Mouse (Mus musculus) kidney, adult 9 months (tissue): ENCODE measurements around the gene Gys1.
"Not testable (repeated sequence)": the region's sequence is repeated elsewhere in the genome, so short reads cannot be mapped to it uniquely, and the experiment has no call there.

Source experiments
- DNase-seq: peaks from one replicate; pipeline ENCODE4 v3.0.0; 2022

The Gys1 gene

DNA sequence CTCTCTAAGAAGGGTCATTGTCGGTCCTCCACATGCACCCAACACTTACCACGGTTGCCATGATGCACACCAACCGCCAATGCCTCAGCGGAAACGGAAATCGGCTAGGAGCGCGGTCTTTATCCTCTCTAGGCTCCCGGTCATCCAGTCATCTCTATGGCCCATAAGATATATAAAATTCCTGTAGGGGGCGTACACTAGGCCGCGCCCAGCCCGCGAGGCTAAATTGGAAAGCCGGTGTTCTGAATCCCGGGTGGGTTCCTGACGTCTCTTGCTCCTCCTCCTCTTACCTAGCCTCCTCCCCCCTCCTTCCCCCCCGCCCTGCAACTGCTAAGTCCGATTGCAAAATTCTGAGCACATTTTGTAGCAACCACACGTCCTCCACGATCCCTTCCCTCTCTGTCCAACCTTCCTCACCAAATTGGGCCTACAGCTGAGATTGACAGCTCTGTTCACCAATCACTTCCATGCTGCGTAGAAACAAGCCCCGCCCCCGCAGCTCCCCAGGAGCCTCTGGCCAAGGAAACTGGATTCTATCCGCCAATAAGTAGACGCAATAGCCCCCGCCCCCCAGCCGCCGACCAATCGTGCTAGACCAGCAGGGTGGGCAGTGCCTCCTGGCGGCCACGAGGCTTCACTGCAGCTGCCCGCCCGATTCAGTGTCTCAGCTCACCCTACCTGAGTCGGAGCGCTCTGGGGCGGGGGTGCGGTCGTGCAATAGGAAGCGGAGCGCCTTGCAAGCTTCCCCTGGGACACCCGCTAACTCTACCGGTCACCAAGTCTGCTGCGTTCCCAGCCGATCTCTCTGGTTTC lies at the start of gene Gys1:
Gys1 (plus strand) TSS at position 642 of the 813 bp plus-strand sequence.
- peak; percentile 100 for DNase-seq

DNA sequence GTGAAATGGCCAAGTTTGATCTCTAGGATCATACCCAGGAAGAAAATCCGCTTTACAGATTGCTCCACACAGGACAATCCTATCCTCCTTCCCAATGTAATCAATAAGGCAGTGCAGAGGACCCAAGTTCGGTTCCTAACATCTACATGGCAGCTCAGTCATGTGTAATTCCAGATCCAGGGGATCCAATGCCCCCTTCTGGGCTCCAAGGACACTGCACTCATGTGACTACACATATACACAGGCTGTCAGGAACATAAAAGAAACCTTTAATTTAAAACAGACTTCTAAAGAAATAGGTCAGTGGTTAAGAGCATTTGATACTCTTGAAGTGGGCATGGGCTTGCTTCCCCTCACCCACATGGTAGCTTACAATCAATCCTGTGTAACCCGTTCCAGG lies 48.6 kb upstream of the Gys1 start:
- DNase-seq: no peak

DNA sequence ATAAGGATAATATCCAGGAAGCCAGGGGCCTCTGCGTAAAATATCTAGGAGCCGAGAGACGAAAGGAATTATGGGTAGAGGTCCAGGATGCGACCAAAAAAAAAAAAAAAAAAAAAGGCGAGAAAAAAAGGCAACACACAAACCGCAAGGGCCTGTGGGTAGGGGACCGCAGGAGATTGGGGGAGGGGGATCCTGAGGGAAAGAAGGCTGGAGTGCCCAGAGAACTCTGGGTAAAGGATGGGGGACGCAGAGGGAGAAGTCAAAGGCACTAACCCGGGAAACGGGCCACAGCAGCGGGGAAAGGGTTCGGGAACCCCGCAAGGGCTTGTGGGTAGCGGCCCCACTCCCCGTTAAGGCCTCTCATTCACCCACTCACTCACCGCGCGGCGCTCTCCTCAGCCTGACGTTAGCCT lies 39.5 kb upstream of the Gys1 start:
- no peak for DNase-seq

DNA sequence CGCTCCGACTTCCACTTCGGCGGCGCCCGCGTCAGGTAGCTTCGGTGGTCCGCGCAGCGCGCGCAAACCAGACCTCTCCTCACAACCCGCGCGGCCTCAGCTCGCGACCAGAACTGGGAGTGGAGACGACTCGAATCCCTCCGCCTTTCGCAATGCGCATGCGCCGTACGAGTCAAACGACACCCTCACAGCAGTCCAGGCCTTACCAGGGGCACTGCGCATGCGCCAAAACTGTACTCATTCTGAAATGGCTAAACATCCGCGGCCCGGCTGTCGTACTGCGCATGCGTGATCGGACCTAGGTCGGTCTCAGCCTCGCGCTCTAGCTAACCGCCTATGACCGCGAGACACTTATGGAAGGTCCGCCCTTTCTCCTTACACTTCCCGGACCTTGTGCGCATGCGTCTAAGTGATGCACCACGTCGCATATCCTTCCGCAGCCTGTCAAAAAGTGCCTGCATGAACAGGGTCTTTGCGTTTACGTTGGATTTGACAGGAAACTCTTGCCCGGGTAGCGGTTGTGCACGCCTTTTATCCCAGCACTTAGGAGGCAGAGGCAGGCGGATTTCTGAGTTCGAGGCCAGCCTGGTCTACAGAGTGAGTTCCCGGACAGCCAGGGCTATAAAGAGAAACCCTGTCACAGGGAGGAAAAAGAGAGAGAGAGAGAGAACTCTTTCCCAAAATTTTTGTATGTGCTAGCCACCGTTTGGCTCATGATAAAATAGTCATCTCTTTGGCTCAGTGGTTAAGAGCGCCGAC lies 38.9 kb upstream of the Gys1 start, which contains the start of gene Snrnp70:
Snrnp70 (minus strand) TSS at position 165 of the 759 bp plus-strand sequence.
- peak; percentile 100 for DNase-seq

DNA sequence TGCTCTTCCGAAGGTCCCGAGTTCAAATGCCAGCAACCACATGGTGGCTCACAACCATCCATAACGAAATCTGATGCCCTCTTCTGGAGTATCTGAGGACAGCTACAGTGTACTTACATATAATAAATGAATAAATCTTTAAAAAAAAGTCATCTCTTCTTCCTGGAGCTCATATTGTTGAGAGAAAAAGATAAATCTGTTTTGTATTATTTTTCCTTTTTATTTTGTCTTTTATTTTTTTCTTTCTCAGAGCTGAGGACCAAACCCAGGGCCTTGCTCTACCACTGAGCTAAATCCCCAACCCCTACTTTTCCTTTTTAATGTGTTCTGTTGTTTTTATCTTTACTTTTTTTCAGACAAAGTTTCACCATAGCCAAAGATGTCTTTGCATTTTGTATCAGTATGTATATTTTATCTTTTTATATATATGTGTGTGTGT lies 38.3 kb upstream of the Gys1 start:
- not testable (repeated sequence) for DNase-seq

DNA sequence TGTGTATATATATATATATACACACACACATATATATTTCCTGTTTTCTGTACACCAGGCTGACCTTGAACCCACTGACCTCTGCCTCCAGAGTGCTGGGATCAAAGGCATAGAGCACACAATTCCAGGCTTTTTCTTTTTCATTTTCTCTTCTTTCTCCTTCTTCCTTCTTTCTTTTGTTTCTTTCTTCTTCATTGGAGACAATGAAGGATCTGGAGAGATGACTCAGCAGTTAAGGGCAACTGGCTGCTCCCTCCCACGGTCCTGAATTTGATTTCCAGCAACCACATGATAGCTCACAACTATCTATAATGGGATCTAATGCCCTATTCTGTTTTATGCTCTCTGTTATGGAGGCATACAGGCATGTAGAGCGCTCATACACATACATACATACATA lies 37.9 kb upstream of the Gys1 start:
- DNase-seq: no peak

DNA sequence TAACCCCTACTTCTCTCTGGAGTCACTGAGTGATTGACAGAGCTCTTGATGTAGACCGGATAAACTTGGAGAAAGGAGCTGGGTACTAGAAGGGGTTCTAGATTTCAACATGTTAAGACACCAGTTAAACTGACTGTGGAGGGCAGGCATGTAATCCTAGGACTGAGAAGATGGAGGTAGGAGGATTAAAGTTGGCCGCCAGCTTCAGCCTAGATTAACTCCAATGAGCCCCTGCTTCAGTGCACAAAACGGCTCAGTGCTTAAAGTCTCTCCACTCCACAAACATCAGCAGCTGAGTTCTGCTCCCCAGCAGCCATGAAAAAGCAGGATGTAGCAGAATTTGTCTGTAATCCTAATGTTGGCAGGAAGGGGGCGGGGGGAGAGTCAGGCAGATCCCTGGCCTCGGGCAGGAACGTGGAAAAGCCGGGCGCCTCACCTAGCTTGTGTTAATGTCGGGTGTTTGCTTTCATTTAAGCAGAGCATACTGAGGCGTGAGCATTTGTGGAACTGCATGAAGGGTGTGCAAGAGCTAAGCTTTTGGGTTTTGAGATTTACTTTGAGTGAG lies 33.0 kb upstream of the Gys1 start:
- DNase-seq: no peak

DNA sequence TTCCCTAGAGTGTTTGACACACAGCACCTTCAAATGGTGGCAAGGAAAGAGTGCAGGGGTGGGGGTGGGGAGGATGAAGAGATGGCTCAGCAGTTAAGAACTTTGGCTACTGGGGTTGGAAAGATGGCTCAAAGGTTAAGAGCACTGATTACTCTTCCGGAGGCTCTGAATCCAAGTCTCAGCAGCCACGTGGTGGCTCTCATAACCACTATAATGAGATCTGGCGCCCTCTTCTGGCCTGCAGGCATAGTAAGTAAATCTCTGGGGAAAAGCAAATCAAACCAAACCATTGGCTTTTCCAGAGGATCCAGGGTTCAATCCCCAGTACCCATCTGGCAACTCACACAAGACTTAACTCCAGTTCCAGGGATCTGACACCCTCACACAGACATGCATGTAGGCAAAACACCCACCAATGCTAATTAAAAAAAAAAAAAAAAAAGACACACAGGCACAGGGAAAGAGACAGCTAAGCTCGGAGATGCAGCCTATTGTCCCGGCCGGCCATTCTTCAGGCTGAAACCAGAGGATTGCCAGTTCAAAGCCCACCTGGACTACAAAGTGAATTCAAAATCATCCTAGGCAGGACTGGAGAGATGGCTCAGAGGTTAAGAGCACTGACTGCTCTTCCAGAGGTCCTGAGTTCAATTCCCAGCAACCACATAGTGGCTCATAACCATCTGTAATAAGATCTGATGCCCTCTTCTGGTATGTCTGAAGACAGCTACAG lies 30.9 kb upstream of the Gys1 start:
- DNase-seq: peak; percentile 86

DNA sequence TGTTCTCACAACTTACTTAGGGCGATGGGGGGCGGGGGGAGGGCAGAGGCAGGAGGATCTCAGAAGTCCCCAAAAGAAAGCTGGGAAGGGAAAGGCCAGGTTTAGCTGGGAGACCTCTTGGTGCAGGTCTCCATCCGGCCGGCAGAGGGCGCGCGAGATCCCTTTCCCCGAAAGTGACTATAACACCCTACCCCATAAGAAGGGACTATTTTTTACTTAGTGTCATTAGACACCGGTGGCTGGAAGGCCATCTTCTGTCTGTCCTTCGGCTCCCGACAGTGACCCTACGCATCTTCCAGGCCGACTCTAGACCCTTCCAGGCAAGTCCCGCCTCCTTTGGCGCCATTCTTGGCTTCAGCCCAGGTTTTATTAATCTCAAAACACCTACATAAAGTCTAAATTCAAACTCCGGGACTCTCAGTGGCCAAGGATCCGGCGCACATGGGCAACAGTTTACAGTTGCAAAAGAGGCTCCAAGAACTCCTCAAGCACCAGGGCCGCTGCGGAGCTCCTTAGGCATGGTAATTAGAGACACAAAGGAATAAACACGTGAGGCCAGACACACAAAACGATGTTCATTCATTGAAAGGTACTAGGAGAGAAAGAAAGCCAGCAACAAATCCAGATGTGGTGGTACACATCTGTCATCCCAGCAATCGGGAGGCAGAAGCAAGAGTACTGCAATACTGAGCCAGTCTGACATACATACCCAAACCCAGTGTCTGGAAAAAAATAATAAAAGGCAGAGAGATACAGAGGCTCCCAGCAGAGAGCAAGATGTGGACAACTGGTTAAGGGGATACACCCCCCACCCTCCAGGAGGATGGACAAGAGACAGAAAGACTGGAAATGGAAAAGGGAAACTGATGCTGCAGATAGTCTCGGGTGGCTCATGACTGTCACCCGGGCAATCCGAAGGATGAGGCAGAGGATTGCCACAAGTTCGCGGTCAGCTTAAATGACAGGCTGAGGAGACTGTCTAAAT lies 29.3 kb upstream of the Gys1 start, which contains the start of gene Kcna7:
Kcna7 (plus strand) TSS at position 563 of the 985 bp plus-strand sequence.
- peak; percentile 79 for DNase-seq

DNA sequence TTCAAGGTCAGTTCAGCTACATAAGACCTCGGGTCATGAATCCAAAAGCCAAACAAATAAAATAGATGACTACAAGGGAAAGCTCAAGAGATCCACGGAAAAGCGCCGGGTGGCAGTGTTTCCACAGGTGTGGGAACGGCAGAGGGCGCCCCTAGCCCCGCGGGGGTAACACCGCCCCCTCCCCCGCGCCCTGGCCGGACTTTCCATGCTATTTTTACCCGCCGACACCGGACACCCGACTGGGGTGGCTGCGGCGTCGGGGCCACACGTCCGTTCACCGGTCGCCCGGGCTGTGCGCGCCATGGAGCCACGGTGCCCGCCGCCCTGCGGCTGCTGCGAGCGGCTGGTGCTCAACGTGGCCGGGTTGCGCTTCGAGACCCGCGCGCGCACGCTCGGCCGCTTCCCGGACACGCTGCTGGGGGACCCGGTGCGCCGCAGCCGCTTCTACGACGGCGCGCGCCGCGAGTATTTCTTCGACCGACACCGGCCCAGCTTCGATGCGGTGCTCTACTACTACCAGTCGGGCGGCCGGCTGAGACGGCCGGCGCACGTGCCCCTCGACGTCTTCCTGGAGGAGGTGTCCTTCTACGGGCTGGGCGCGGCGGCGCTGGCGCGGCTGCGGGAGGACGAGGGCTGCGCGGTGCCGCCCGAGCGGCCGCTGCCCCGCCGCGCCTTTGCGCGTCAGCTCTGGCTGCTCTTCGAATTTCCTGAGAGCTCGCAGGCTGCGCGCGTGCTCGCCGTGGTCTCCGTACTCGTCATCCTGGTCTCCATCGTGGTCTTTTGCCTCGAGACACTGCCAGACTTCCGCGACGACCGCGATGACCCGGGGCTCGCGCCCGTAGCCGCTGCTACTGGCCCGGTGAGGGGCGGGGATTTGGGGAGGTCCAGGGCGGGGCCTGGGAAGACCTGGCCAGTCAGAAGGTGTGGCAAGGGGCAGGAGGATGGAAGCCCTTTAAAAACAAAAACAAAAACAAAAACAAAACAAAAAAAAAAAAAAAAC lies 28.2 kb upstream of the Gys1 start:
- DNase-seq: no peak

DNA sequence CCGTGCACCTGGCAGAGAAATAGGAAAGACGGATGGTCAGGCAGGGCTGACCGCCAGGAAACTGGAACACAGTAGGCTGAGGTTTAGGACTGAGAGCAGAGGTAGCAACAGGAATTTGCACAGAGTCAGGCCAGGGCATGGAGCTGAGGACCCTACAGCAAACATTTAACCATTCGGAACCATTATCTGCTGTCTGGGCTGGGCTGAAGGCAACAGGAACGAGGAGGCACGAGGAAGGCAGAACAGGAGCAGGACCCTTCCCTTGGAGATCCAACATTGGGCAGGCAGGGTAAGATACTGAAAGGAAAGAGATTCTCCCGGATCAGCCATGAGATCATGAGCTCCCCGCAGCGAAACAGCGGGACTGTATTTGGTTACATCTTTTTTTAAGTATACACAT lies 26.8 kb upstream of the Gys1 start:
- DNase-seq: no peak

DNA sequence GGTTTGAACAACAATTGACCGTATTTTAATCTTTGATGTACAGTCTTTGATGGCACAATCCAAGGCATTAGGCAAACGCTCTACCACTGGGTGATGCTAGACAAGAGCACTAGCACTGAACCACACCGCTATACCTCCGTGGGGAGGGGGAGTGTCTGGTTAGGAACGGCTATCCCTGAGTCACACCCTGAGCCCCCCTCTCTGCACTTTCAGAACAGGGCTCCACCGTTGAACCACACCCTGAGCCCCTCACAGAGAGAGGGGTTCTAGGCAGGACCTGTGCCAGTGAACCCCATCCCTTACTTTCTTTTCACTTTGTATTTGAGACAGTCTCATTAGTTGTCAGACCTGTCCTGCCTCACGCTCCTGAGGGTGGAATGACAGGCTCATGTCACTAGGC lies 26.3 kb upstream of the Gys1 start:
- DNase-seq: no peak

DNA sequence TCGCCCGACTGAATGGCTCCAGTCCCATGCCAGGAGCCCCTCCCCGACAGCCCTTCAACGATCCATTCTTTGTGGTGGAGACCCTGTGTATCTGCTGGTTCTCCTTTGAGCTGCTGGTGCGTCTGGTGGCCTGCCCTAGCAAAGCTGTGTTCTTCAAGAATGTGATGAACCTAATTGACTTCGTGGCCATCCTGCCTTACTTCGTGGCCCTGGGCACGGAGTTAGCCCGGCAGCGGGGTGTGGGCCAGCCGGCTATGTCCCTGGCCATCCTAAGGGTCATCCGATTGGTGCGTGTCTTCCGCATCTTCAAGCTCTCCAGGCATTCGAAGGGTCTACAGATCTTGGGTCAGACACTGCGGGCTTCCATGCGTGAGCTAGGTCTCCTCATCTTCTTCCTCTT lies 25.7 kb upstream of the Gys1 start:
- DNase-seq: no peak

DNA sequence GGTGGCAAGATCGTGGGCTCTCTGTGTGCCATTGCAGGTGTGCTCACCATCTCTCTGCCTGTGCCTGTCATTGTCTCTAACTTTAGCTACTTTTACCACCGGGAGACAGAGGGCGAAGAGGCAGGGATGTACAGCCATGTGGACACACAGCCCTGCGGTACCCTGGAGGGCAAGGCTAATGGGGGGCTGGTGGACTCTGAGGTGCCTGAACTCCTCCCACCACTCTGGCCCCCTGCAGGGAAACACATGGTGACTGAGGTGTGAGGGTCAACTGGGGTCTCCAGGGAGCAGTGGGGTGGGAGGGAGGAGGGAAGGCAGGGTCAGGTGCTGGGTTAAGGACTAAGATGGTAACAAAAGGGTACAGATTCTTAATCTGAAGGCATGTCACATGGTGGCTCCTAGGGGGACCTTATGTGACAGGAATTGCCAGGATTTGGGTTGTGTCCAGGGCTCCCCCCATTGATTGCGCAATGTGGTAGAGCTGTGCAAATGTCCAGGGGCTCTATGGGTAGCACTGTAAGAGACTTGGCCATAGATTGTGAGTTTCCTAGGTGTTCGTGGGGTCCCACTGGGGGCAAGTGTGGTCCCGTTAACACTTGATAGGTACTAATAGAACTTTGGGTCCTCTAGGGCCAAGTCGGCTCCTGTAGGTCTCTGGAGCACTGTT lies 25.0 kb upstream of the Gys1 start:
- DNase-seq: no peak

DNA sequence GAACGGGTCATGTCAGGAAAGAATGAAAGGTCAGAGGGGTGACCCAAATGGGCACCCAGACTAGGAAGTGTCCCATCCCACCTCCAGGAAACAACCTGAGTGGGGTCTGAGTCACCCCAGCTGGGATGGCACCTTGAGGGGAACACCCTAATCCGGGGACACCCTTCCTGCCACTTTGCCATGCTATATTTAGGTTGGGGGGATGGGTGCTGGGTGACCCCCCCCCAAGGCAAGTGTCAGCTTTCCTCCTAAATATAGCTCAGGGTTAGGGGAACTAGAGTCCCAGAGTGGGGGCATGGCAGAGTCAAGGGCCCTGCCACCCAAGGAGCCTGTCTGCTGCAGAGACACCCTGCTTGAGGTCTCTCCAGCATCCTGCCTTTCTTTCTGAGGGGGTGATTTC lies 22.2 kb upstream of the Gys1 start:
- DNase-seq: no peak

DNA sequence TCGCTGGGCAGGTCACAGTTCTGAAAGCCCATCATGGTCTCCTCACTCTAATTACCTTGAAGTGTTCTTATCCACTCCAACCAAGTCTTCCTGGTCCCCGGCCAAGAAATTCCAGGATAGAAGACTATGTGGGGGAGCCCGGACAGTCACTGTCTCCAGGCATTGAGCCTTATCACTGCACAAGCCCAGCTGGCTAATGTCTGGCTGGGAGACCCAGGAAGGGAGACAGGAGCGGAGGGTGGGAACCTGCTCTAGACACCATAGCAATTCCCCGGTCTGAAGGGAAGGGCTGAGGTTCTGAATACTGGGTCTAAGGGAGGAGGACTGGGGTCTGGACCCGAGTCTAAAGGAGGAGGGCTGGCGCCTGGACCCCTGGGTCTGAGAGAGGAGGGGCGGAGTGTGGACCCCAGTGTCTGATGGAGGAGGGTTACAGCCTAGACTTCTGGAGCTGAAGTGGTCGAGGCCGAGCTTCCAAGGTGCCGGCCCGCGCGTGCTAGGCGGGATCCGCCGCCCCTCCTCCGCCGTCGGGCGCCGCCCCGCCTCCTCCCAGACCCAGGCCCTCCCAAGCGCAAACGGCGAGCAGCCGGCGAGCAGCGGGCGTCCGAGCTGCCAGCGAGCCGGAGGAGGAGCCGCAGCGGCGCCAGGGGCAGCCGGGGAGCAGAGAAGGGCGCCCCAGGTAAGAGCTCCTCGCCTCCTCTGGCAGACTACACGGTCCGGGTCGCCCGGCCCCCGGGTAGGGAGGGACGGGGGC lies 21.4 kb upstream of the Gys1 start, which contains the start of gene Ntf5:
Ntf5 (plus strand) TSS at position 583 of the 751 bp plus-strand sequence.
- DNase-seq: no peak

DNA sequence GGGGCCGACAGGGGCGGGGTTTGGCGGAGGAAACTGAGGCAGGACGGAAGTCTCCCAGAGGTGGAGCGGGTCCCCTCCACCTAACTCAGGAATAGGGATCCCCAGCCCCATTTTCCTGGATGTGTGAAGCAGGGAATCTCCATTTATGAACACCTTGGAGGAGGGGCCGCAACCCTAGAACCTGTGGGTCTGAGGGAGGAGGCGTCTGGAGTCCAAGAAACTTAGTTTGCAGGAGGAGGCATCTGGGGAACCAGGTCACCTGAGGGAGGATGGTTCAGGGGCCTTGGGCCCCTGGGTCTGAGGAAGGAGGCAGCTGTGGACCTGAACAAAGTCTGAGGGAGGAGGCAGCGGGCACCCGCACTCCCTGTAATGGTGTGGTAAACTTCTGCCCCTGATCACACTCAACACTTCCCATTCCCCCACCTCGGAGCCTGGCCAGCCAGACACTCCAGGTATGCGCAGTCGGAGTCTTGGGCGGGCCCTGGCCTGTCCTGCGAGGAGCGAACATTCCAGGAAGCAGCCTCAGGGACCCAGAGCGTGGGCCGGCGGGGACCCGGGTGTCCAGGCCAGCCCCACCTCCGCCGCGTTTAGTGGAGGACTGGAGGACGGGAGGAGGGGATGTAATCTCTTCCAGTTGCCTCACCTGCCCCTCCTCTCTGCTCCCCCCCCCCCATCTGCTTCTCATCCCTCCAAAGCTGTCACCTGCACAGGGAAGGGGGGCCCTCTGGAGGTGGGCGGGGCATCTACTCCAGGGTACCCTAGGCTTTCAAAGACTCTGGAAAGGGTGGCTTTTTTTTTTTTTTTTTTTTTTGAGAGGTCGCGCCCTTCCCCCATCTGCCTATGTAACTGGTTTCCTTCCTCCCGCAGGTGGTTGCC lies 20.5 kb upstream of the Gys1 start:
- no peak for DNase-seq

DNA sequence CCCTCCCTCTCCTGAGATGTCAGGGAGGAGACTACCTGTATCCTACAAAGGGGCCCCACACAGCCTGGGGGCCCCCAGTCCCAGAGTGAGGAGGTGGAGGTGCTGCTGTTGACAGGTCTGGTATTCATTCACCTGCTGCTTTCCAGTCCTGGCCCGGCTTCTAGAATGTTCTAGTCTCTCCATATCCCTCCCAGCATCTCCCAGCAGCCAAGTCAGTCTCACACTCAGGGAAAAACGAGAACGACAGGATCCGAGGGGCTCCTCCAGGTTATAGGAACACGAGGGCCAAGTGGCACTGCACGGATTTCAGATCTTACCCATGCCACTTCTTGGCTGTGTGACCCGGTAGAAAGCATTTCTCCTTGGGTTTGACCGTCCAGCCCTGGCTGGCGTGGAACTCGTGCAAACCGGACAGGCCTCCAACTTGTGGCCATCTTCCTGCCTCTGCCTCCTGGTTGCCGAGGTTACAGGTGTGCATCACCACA lies 19.9 kb upstream of the Gys1 start:
- no peak for DNase-seq
